ENCODE assay signal across 15 mouse cellular contexts in genomic region chr7:71100266-71100665, GRCm38 (mm10).
"Had no signal": no experiment of that assay in that cellular context is flagged by ENCODE, and none has a peak within 500 bp of the region (broad histone marks: within the 10 kb centered on the region; RNA-seq: fewer than 3 reads in every experiment).

No protein-coding gene starts in this region.

- H3K4me3 ChIP-seq: lung, embryonic 15.5 days; megakaryocyte, embryonic 14.5 days; midbrain, embryonic 13.5 days; neural tube, embryonic 12.5 days; stomach, embryonic 15.5 days had no signal

- DNase-seq: liver, postnatal 0 days; lung, adult 2 months; lung, postnatal 14 days; lung, postnatal 36 days; right cerebral cortex, postnatal 14 days; thymus, adult 2 months; thymus, postnatal 25 days; thymus, postnatal 4 days had no signal

- H3K27ac ChIP-seq: lung, embryonic 15.5 days; macrophage; midbrain, embryonic 13.5 days; neural tube, embryonic 12.5 days; stomach, embryonic 15.5 days; stomach, postnatal 0 days had no signal
